Mouse (Mus musculus) heart, postnatal 36 days (tissue): ENCODE results near the gene Atp6v1g3. TPM values are rescaled to one million over a fixed set of nuclear protein-coding genes. Genes with fewer than 3 reads are reported as not detected.

ENCODE experiments used
- total RNA-seq, 2 experiments: library from RNA; stranded (reverse); gene quantifications; 2 replicates each; pipeline ENCODE4 v1.2.3; 2021

Atp6v1g3 gene
- total RNA-seq, 2 experiments from 2014 or later: not detected

Other genes starting within 250 kb of the Atp6v1g3 start
- gene Ptprc, start 98.0 kb upstream of the Atp6v1g3 start, total RNA-seq: 1 to 10 TPM; 4.6 to 7.5 TPM